Mouse (Mus musculus) layer of hippocampus, postnatal 10 days (tissue): ENCODE results near the gene Mxd4. TPM values are rescaled to one million over a fixed set of nuclear protein-coding genes. Genes with fewer than 3 reads are reported as not detected.

Experiments
- DNase-seq, 2 experiments: peaks; one replicate each; pipeline ENCODE4 v3.0.0; 2021; ENCODE audit warnings: low spot score in 2 of 2
- total RNA-seq, 2 experiments: library from RNA; stranded (reverse); gene quantifications; 2 replicates each; pipeline ENCODE4 v1.2.3; 2021

Mxd4 gene
- total RNA-seq, 2 experiments from 2014 or later: 64.1 to 69.0 TPM

GRCm38 (mm10) chr5:34197243-34197642 is 9.7 kb upstream of the Mxd4 start:
- DNase-seq: no peak

- DNase-seq: no peak
Measured at GRCm38 (mm10) chr5:34196423-34196822, 8.9 kb upstream of the Mxd4 start.

- no peak for DNase-seq
Measured at GRCm38 (mm10) chr5:34195786-34196185, 8.3 kb upstream of the Mxd4 start.

DNA sequence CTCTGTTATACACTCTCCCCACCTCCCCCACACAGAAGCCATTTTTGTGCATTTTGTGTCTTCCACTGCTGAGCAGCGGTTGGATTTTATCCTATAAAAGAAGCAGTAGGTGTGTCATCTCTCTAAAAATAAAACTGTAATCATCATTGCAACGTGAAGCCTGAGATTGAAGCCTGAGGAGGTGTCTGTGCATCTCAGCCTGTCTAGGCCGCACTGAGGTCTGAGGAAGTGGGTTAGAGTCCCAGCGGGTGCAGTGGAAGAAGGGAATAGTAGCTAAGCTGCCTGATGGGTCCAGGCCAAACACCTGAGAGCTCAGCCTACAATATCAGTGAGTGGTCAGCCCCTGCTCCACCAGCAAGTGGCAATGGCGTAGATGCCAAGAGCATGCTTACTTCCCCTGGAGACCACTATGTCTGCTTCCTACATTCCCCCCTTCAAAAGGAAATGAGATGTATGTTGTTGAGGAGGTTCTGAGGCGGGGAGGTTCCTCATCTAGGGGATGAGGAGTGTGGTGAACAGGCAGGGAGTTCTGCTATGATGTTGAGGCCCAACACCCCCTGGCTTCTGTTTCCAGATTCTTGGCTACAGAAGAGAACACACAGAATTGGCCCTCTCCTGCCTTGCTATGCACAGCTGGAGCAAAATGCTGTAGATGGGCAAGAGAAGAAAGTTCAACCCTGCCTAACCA is 7.6 kb upstream of the Mxd4 start:
- no peak for DNase-seq

DNA sequence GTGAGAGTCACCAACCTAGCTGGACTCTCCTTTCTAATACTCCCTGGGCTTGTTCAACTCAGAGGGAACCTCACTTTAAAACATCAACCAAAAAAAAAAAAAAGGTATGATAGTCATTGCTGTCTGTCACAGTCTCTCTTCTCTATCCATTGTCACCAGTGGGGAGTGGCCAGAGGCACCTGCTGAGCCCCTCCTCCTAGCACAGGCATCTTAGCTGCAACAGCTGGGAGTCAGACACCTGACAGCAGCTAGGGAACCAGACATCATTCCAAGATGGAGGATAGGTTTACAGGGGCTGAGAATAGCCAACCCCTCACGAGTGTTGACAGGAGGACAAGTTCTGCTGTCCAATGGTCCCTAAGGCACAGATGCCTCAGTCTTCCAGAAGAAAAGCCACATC is 6.9 kb upstream of the Mxd4 start:
- no peak for DNase-seq

- peak; percentile 49 to 52 for DNase-seq
Measured at GRCm38 (mm10) chr5:34191843-34192242, 4.3 kb upstream of the Mxd4 start.

GRCm38 (mm10) chr5:34191021-34191420 is 3.5 kb upstream of the Mxd4 start:
- DNase-seq: no peak

DNA sequence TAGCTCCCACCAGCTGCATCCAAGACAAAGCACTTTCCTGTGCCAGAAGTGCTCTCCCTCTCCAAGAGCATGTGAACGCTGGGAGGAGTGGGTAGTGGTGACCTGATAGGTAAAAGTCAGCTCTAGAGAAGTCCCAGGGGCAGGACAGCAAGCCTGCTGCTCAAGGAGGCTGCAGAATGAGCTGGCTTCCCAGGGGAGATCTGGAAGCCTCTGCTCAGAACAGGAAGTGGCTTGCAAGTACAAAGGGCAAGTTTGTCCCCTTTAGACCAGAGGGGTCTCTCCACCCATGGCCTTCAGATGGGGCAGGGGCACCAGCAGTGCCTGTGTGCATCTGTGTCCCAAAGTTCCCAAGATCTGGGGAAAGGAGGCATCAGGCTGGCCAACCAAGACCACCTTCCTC is 2.0 kb upstream of the Mxd4 start:
- no peak for DNase-seq

GRCm38 (mm10) chr5:34188856-34189255 is 1.3 kb upstream of the Mxd4 start:
- no peak for DNase-seq

DNA sequence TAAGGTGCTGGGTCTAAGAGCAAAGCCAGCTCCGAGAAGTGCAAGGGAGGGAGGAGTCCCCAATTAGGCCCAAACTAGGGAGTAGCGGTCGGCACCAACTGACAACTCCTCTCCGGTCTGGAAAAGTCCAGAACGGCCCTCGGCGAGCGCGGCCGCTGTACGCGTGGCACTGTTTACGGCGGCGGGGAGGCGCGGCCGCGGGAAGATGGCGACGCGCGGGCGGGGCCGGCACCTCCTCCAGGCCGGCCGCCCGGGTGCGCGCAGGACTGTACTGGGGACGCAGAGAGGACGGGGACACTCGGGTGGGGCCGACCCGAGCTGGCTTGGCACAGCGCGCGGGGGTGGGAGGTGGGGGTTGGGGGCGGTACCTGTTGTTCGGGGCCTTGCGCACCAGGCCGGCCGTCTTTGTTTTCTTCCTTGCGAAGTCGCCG is 544 bp downstream of the Mxd4 start:
- peak; percentile 41 to 52 for DNase-seq

GRCm38 (mm10) chr5:34186391-34186790 is 1.1 kb downstream of the Mxd4 start:
- no peak for DNase-seq

- no peak for DNase-seq
Measured at GRCm38 (mm10) chr5:34185791-34186190, 1.7 kb downstream of the Mxd4 start.

DNA sequence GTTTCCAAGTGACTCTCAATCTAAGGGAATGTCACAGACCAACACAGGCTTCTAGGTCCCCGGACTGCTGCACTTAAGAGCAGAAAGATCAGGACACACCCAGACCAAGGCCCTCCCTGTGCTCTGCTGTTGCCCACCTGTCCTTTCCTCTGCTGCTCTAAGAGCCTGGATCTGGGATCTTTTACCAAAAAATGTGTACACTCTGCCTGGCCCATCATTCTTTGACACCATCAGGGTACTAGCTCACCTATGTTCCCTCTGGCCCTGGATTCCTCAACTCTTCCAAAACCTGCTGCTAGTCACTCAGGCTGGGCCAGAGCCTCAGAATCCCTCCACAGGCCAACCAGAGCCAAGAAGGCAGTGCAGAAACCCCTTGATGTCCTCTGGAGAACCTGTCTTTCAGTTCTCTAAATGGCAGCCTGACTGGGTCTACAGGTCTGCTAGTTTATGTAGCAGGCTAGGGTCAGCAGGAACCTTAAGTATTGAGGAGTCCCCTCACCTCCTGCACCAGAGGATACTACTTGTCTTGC is 2.4 kb downstream of the Mxd4 start:
- peak in 1 of 2 experiments; percentile 7 for DNase-seq

DNA sequence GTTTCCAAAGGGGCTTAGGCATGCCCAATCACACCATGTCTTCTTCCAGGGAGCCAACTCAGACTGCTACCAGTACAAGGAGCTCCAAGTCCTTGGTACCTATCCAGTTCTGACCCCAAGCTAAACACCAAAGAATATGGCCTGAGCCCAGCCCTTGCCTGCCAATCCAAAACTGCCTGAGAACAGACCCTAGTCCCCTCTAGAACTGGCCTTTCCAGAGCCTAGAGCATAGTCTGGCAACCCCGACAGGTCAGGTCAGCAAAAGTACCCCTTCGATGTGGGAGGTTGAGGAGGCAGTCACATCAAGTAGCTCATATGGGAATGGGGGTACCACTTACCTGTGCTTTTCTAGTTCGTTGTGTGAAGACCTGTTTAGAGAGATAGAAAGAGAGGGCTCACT is 3.5 kb downstream of the Mxd4 start:
- DNase-seq: peak; percentile 3 to 12

DNA sequence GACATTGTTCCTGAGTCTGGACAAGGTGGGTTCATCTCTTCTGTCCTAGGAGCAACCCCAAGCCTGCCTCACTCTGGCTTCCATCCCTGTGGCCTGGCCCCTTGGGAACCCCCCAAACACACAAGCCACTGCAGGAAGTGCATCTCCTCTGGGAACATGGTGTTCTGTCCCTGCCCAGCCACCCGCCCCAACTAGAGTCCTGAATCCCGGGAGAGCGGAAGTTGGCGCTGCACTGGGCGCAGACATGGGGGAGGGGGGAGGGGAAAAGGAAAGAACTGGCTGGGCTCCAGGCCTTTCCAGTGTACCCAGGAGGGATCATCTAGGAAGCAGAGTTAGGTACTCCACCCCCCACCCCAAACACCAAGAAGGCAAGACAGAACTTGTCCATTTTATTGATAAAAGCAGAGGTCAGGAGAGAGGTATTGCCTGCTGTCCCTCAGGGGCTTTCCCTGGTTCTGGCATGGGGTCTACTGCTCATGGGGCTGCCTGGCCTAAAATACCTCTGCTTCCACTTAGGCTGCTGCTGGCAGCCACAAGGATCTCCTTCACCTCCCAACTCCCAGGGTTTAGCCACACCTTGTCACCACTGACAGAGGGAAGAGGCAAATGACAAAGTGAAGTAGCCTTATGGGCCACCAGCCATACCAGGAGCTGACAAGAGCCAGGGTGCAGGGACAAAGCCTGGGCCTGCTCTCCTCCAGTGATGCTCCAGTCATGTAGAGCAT is 4.2 kb downstream of the Mxd4 start:
- DNase-seq: peak; percentile 18 to 24

- DNase-seq: peak; percentile 4 to 10
Measured at GRCm38 (mm10) chr5:34182486-34182885, 5.0 kb downstream of the Mxd4 start.

DNA sequence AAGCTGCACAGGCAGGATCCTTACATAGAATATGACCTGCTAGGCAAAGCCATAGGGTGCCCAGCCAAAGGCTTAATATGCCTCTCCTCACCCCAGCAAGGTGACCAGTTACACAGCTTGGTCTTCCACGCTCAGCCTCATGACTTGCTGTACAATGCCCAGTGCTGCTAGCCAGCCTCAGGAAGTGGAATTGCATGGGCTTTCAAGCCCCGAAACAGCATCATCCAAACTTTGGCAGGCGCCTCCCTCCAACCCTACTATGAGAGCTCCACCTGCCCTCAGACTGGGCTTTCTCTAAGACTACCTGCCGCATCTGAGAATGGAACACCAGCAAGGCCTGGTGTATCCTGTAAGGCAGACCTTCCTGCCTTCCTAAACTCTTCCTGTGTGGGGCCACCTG is 9.7 kb downstream of the Mxd4 start:
- DNase-seq: no peak

GRCm38 (mm10) chr5:34177091-34177490 is 10.4 kb downstream of the Mxd4 start:
- DNase-seq: peak in 1 of 2 experiments; percentile 9

DNA sequence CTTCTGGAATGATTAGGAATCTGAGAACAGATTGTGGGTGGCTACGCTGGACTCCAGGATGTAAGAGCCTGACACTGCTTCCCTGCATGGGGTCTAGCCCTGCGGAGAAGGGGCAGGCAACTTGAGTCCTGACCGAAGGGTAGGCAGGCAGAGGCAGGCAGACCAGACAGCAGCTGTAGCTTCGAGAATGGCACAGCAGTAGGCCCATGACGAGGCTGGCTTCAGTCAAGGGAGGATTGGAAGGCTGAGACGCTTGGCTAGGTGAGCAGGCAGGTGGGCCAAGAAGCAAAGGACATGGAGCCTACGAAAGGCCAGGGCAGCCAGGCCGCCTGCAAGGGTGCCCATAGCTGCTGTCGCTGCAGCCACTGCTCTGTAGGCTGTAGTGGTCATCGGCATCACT is 10.8 kb downstream of the Mxd4 start:
- DNase-seq: peak in 1 of 2 experiments; percentile 4

DNA sequence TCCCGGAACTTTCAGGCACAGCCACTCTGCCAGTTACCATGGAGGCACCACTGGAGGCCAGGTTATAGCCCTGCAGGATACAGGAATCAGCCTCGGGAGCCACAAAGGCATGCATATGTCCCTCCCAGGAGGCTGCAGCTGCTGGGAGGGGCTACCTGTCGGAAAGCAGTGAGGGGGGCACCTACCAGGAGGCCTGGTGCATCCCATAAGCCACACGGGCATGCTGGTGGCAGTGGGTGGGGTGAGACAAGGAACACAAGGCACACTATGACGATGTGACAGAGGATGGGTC is 12.2 kb downstream of the Mxd4 start:
- no peak for DNase-seq

- DNase-seq: peak in 1 of 2 experiments; percentile 3
Measured at GRCm38 (mm10) chr5:34174550-34175402, 12.7 kb downstream of the Mxd4 start.

GRCm38 (mm10) chr5:34174021-34174420 is 13.5 kb downstream of the Mxd4 start:
- DNase-seq: no peak
